Mouse (Mus musculus) CD8-positive naive resting alpha-beta T cell, adult 2 months (primary cell): Measurements from ENCODE around the gene Sh3bp5.

Experiments used
- DNase-seq, 2 experiments: peaks; one replicate each; pipeline ENCODE4 v3.0.0; 2022; ENCODE audit warnings: low read depth in 2 of 2, low spot score in 2 of 2

Gene Sh3bp5

GRCm38 (mm10) chr14:31313192-31313591 is 122.7 kb downstream of the Sh3bp5 start:
- DNase-seq, result no peak
